Mouse (Mus musculus) G1E (cell line): ENCODE data around the gene Actr6.

ENCODE experiments used
- CTCF ChIP-seq: IDR thresholded peaks from 2 replicates; pipeline ENCODE4 v1.5.1; 2012; ENCODE audit warnings: low read depth, low read length, inconsistent platforms, mixed read lengths
- POLR2AphosphoS5 ChIP-seq: IDR thresholded peaks from 2 replicates; pipeline ENCODE4 v1.6.1; 2012; ENCODE audit warnings: low read depth, low read length, inconsistent platforms; ENCODE audit not compliant: insufficient replicate concordance

GRCm38 (mm10) chr10:89714910-89715309 is 17.2 kb downstream of the Actr6 start:
- TF ChIP-seq CTCF (no peak), POLR2AphosphoS5 (no peak)
